Mouse (Mus musculus) mouse trophoblast stem cell (cell line): ENCODE results near the gene Tppp3.

ENCODE experiments used
- in situ Hi-C, 2 experiments: fragments of 300-500 bp; cut with MseI, MboI; formaldehyde crosslinking; loops; 2 replicates in 1 of 2; 3 replicates in 1 of 2; pipeline ENCODE4 v1.15.1; 2025

Gene Tppp3

GRCm38 (mm10) chr8:105467396-105467985 lies 3.8 kb downstream of the Tppp3 start:
- in situ Hi-C loops, result no loop called here

GRCm38 (mm10) chr8:105466700-105467291 lies 4.5 kb downstream of the Tppp3 start:
- in situ Hi-C loops, result no loop called here

- in situ Hi-C loops, result no loop called here
Observed at GRCm38 (mm10) chr8:105466246-105466645, 5.1 kb downstream of the Tppp3 start.

GRCm38 (mm10) chr8:105464595-105464994 lies 6.7 kb downstream of the Tppp3 start:
- in situ Hi-C loops, result no loop called here

GRCm38 (mm10) chr8:105461085-105461803 lies 10.1 kb downstream of the Tppp3 start:
- in situ Hi-C loops, result no loop called here

- in situ Hi-C loops, result no loop called here
Observed at GRCm38 (mm10) chr8:105455218-105455617, 16.1 kb downstream of the Tppp3 start.

- in situ Hi-C loops, result no loop called here
Observed at GRCm38 (mm10) chr8:105454088-105454487, 17.2 kb downstream of the Tppp3 start.

- in situ Hi-C loops, result no loop called here
Observed at GRCm38 (mm10) chr8:105453296-105453695, 18.0 kb downstream of the Tppp3 start.

GRCm38 (mm10) chr8:105451903-105452603 lies 19.3 kb downstream of the Tppp3 start:
- in situ Hi-C loops, result no loop called here

GRCm38 (mm10) chr8:105450977-105451376 lies 20.3 kb downstream of the Tppp3 start:
- in situ Hi-C loops, result no loop called here

- in situ Hi-C loops, result no loop called here
Observed at GRCm38 (mm10) chr8:105448596-105448995, 22.7 kb downstream of the Tppp3 start.

- in situ Hi-C loops, result no loop called here
Observed at GRCm38 (mm10) chr8:105448188-105448587, 23.1 kb downstream of the Tppp3 start.

- in situ Hi-C loops, result no loop called here
Observed at GRCm38 (mm10) chr8:105446127-105446552, 25.2 kb downstream of the Tppp3 start.

GRCm38 (mm10) chr8:105445296-105446126 lies 25.8 kb downstream of the Tppp3 start:
- in situ Hi-C loops, result no loop called here

- in situ Hi-C loops, result no loop called here
Observed at GRCm38 (mm10) chr8:105442661-105443060, 28.7 kb downstream of the Tppp3 start.

GRCm38 (mm10) chr8:105441433-105441832 lies 29.9 kb downstream of the Tppp3 start:
- in situ Hi-C loops, result no loop called here

GRCm38 (mm10) chr8:105438865-105439264 lies 32.5 kb downstream of the Tppp3 start:
- in situ Hi-C loops, result no loop called here

GRCm38 (mm10) chr8:105437078-105437748 lies 34.1 kb downstream of the Tppp3 start:
- in situ Hi-C loops, result no loop called here

GRCm38 (mm10) chr8:105436218-105436617 lies 35.1 kb downstream of the Tppp3 start:
- in situ Hi-C loops, result no loop called here

GRCm38 (mm10) chr8:105434136-105434535 lies 37.2 kb downstream of the Tppp3 start:
- in situ Hi-C loops, result no loop called here

- in situ Hi-C loops, result no loop called here
Observed at GRCm38 (mm10) chr8:105433511-105433910, 37.8 kb downstream of the Tppp3 start.
